Mouse (Mus musculus) kidney, adult 9 months (tissue): ENCODE measurements around the gene 1700010I14Rik.
A peak's percentile ranks its signal among the peaks of the same experiment; 100 is the strongest.

Experiments used
- DNase-seq: peaks from one replicate; pipeline ENCODE4 v3.0.0; 2022

Gene 1700010I14Rik

GRCm38 (mm10) chr17:8988119-8988807, at the start of gene 1700010I14Rik:
Gene 1700010I14Rik, plus strand, starts transcription at chr17:8988333.
- DNase-seq, result peak; percentile 94

DNA sequence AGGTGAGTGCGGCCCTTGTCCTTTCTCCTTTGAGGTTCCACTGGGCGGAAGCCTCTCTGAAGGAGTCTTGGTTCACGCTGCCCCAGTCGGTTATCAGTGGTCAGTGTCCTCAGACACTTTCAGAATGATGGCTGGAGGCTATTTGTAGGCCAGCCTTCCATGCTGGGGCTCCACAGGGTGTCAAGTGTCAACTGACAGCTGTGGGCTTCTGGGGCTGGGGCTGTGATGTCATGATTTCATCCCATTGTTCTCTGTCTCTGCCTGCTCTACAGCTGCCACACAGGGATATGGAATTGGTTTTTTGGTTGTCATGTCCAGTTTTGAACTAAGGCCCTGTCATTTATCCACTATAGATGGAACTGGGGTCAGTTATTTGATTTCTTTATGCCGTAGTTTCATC, 36.5 kb upstream of the 1700010I14Rik start:
- no peak for DNase-seq

DNA sequence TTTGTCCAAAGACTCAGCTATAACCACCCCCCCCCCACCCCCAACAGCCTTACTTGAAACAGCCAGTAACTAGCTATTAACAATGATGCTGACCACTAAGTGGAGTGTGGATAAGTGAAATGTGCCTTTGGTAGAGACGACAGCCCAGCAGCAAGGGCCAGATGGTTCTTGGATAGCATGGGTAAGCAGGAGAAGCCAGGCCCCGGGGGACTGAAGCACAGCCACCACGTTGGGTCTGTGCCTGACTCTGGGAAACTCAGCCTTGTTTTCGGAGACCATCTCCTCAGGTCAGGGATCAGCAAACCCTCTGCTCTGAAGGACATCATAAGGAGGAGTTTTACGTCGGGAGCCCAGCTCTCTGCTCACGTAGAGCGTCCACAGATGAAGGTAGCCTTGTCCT, 35.2 kb upstream of the 1700010I14Rik start:
- no peak for DNase-seq

DNA sequence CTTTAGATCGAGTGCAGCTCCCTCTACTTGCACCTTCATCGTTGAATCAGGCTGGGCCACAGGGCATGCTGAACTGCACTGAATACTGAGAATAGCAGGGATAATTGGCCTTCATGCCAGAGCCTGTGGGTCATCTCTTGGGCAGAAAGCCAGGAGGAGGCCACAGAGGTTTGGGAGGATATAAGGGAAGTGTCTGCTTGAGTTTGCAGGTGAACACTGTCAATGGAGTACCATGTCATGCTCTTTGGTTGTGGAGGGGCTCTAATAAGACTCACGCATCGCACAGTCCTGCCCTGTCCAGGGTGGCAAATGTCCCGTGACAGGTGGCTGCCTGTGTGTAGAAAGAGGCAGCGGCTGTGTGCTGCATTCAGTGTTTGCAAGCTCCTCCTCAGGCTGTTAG, 30.0 kb upstream of the 1700010I14Rik start:
- no peak for DNase-seq

DNA sequence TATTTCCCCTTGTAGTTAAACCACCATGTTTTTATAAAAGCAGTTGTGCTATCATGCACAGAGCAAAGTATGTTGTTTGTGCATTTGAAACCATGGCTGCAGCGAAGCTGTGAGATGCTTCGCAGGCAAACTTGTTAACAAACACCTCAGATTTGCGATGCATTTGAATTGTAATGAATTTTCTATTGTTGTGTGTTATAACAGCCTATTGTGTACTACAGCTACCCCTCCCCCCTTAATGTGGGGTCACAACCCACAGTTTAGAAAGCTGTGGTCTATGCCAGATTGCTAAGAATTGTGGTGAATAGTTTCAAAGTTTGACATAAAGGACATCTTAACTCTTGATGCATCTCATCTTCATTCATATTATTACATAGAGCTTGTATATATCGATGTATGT, 27.7 kb upstream of the 1700010I14Rik start:
- DNase-seq, result no peak

DNA sequence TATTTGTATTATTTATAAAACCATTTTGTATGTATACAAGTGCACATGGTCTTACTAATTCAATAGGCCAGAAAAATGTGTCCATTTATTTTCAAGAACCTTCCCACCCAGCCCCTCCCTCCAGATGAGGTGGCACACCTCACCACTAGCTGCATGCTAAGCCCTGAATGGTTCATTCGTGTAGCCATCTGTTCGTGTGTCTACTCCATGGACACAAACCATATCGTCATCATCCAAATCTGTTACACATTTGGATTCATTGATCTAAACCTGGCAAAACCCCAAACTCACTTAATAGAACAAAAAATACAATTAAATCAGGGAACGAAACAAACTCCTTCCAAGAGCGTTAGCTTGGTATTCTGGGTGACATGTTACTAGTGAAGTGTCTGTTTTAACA, 27.0 kb upstream of the 1700010I14Rik start:
- DNase-seq, result no peak

DNA sequence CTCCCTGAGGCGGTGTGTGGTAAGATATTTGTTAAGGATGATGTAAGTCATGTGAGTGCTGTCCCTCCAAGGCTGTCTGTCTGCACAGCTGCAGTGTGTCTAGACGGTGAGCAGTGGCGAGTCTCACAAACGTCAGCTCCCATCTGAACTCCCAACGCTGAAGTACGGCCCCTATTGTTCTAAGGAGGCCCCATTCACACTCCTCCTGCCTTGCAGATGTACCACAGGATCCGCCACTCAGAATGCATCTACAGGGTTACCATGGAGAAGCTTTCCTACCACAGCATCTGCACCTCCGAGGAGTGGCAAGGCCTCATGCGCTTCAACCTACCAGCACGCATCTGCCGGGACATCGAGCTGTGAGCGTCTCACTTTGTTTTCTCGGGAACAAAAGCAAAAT, 26.5 kb upstream of the 1700010I14Rik start:
- DNase-seq, result no peak

DNA sequence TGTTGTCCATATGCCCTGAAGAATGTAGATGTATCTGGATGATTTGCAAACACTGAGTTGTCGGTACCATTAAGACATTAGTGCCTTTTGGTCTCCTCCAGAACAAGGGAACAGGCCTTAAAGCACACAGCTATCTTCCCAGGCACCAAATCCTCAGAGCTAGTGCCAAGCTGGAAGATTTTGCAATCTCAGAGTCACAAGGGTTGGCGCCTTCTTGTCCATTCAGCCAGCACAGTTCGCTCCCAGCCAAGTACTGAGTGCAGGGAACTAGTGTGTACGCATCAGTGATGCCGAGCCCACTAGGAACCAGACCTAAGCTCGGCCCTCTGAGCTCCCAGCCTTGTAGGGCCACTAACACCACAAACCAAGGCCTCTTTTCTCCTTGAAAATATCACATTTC, 23.0 kb upstream of the 1700010I14Rik start:
- DNase-seq, result no peak

DNA sequence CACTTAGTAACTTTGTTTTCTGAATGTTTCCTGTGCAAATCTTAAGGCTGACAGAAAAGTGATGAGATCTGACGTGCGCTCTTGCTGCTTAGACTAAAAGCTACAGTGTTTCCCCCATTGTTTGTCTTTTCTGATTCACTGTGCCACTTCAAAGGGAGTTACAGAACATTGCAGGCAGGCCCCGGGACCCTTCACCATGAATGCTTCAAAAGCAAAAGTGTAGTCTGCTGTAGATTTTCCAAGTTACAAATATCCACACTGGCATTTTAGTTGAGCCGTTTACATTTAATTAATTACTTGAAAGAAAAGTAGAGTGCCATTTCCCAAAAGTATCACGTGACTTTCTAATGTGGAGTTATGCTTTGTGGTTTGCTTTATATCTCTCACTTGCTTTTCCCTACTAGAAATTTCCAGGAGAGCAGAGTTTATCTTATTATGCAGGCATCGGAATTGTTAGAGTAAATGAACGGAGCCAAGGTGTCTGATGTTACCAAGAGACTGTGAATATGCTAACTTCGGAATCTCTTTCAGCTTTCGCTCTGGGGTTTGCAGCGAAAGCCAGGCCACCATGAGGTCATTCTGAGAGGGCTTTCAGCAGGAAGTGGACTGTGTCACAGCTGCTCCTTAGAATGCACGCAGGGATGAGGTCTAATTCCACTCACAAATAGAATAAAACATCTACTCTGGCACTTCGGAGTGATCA, 15.8 kb upstream of the 1700010I14Rik start:
- no peak for DNase-seq

DNA sequence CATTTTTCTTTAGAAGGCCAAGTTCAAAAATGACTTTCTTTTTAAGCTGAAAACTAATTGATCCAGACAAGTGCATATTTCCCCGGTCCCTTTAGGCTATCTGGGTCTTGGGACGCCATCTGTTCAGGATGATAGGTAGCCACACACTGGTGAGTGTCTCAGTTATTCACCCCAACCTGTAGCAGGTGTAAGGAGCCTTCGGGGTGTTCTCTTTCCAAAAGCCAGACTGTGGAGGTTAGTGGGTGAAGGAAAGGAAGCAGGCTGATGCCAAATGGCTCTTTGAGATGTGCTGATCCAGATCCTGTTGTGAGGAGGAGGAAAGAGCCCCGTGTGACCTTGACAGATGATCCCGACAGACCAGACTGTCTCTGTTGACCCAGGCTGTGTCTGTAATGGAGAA, 14.8 kb upstream of the 1700010I14Rik start:
- no peak for DNase-seq

- no peak for DNase-seq
These were observed 13.7 kb upstream of the 1700010I14Rik start for GRCm38 (mm10) chr17:8974423-8974822.

GRCm38 (mm10) chr17:8974823-8975397, 13.2 kb upstream of the 1700010I14Rik start:
- DNase-seq, result no peak

DNA sequence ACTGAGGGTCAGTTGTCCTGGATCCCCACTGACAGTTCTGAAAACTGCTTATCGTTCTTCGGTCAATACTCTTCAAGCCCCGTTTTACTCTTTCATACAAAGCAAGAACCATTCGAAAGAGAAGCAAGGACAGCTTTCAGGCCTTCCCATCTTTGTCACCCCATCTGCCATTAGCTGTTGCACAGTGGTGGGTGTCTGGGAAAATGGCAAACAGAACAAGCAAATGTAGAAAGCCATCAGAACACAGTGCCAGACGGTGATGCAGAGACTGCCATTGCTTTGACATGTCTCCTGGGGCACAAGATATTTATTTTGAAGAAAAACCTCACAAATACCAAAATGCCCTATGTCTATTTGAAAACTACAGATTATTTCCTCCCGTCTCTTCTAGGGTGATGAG, 11.4 kb upstream of the 1700010I14Rik start:
- no peak for DNase-seq

- no peak for DNase-seq
These were observed 10.9 kb upstream of the 1700010I14Rik start for GRCm38 (mm10) chr17:8977271-8977670.

- no peak for DNase-seq
These were observed 4.6 kb upstream of the 1700010I14Rik start for GRCm38 (mm10) chr17:8983576-8983975.

GRCm38 (mm10) chr17:8985714-8986113, 2.4 kb upstream of the 1700010I14Rik start:
- DNase-seq, result no peak

DNA sequence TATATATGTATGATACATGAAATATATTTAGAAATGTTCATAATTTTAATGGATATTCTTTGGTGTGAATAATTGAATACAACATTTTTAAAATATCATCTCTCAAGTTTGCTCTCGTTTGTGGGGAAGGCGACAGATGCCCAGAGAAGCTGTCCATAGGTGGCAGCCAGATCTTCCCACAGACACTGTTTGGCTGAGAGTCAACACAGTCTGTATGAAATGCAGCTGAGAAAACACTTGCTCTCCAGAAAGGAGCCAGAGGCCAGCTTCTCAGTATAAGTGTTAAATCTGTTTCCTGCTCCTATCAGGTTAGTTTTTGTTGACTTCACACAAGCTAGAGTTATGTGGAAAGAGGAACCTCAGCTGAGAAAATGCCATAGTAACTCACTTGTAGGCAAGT, 1.6 kb upstream of the 1700010I14Rik start:
- no peak for DNase-seq

DNA sequence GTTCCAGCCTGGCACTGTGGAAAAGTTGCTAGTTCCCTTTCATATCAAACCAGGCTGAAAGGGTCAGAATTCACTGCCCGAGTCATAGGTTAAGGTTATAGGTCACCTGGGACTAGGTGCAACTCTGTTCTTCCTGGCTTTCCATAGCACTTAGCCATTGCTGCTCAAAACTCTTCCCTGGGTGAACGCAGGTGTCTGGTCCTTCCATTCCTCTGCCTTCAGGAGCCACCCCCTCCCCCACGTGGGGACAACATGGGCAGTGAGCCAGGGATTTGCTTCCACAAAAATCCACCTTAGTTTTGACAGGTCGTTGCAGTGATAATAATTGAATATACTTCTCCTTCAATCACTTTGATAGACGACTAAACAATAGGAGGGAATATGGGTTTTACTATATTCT, 764 bp upstream of the 1700010I14Rik start:
- no peak for DNase-seq

- DNase-seq, result no peak
These were observed 3.0 kb downstream of the 1700010I14Rik start for GRCm38 (mm10) chr17:8991160-8991559.

DNA sequence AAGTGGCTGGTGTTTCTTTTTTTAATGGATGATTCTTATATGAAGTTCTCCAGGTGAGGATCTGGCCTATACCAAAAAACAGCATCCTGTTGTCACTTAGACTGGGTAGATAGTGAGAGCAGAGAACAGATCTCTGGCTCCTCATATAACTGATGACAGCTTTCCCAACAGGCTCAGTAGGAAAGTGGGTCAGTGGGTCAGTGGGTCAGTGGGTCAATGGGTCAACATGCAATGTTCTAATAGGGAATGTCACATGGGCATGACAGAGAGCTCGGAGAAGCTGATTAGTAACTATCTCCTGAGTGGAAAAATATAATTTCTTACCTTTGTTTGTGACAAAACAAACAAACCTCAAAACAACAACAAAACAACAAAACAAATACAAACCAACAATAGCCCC, 7.2 kb downstream of the 1700010I14Rik start:
- peak; percentile 39 for DNase-seq

- no peak for DNase-seq
These were observed 14.3 kb downstream of the 1700010I14Rik start for GRCm38 (mm10) chr17:9002438-9002837.

- no peak for DNase-seq
These were observed 16.4 kb downstream of the 1700010I14Rik start for GRCm38 (mm10) chr17:9004516-9004915.

- no peak for DNase-seq
These were observed 35.2 kb downstream of the 1700010I14Rik start for GRCm38 (mm10) chr17:9023198-9023942.

GRCm38 (mm10) chr17:9030181-9030580, 42.0 kb downstream of the 1700010I14Rik start:
- DNase-seq, result no peak
